Mouse (Mus musculus): ENCODE measurements around the gene Limd2.

GRCm38 (mm10) chr11:106201337-106202122, 40.9 kb upstream of the Limd2 start:
- TF ChIP-seq CTCF (IDR thresholded peaks at IDR 0.05; ENCODE audit: low read depth): no peak
- TF ChIP-seq EP300 (IDR thresholded peaks at IDR 0.05; ENCODE audit: low read depth): no peak
